Mouse (Mus musculus): ENCODE results near the gene Smpd2. TPM values are rescaled to one million over a fixed set of nuclear protein-coding genes. Genes with fewer than 3 reads are reported as not detected.

The Smpd2 gene
- polyA plus RNA-seq (2014; fragmentation: Nextera tagmentation; extraction: Ambion mirVana): 36.0 and 43.9 TPM in 2 replicates

DNA sequence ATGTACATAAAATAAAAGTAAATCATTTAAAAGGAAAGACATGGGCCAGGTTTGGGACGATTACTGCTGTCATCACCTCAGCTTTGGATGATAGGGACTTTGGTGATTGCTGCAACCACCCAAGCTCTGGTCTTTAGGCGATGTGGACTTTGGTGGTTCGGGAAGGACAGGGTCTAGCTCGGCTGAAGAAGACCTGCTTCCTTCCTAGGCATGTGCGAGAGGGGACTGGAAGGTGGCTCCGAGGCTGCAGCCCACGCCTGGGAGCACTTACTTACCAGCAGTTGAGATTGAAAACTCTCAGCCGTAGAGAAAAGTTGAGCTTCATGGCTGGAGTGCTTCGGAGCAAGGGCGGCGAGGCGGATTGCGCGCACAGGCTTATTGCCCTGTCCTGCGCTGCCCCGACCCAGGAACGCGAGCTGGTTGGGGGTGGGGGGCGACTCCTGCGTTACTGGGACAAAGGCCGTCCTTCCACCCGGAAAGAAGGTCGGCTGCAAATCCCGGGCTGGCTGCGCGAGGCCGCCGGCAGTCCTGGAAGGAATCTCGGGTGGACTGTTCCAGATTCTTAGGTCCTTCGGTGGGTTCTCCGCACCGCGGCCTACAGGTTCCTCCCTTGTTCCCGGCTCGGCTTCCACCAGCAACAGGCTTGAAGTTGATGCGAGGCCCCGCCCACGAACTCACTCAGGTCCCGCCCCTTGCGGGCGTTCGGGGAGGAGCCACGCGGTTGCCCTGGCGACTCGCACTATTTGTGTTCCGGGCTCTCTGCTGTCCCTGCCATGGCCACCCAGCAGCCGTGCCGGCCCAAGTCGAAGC, at the start of gene Smpd2, which contains the start of gene Ppil6:
Smpd2 (minus strand) TSS at position 662 of the 810 bp plus-strand sequence.
Ppil6 (plus strand) TSS at position 732 of the 810 bp plus-strand sequence.
- H3K4me1 ChIP-seq (ENCODE audit: control insufficient read depth, insufficient read depth, low read length): peaks cover 12% of the 10 kb centered on the region
- H3K4me3 ChIP-seq (ENCODE audit: low read depth, low read length): peak within 1 kb of the TSS; percentile 63
- peaks cover 34% of the 10 kb centered on the region for H3K36me3 ChIP-seq (ENCODE audit: control insufficient read depth, insufficient read depth, low read length)
- H3K4me2 ChIP-seq (ENCODE audit: low read depth, low read length): peak within 1 kb of the TSS; percentile 98
- DNase-seq (ENCODE audit: low spot score) (peak; percentile 96), ATAC-seq (ENCODE audit: low read depth) (peak; percentile 94)
- under 1% methylated on average over 30 of the region's 50 CpGs for WGBS
- no peaks in the 10 kb centered on the region for H3K9me3 ChIP-seq (ENCODE audit: control insufficient read depth, low read length)
- no peaks in the 10 kb centered on the region for H3K27me3 ChIP-seq (replicated peaks; ENCODE audit: control insufficient read depth, insufficient read depth, low read length)
- H3K27ac ChIP-seq (replicated peaks; ENCODE audit: low read depth, low read length): peak within 1 kb of the TSS; percentile 77
- H3K9ac ChIP-seq (ENCODE audit: low read depth, low read length): peak within 1 kb of the TSS; percentile 76

- H3K4me2 ChIP-seq (ENCODE audit: low read depth, low read length): no peak overlapping the region
- H3K4me3 ChIP-seq (ENCODE audit: low read depth, low read length): no peak overlapping the region
- H3K9me3 ChIP-seq (ENCODE audit: control insufficient read depth, low read length): no peaks in the 10 kb centered on the region
- H3K36me3 ChIP-seq (ENCODE audit: control insufficient read depth, insufficient read depth, low read length): peaks cover 30% of the 10 kb centered on the region
- ATAC-seq (ENCODE audit: low read depth) (no peak), DNase-seq (ENCODE audit: low spot score) (no peak)
- H3K27ac ChIP-seq (replicated peaks; ENCODE audit: low read depth, low read length): no peak overlapping the region
- H3K4me1 ChIP-seq (ENCODE audit: control insufficient read depth, insufficient read depth, low read length): no peaks in the 10 kb centered on the region
- no peak overlapping the region for H3K9ac ChIP-seq (ENCODE audit: low read depth, low read length)
- whole genome bisulfite sequencing: 92% methylated on average over 4 of the region's 4 CpGs
- no peaks in the 10 kb centered on the region for H3K27me3 ChIP-seq (replicated peaks; ENCODE audit: control insufficient read depth, insufficient read depth, low read length)
These were observed 48.8 kb upstream of the Smpd2 start for GRCm38 (mm10) chr10:41538986-41539385.

GRCm38 (mm10) chr10:41537983-41538330, 47.8 kb upstream of the Smpd2 start:
- WGBS: 93% methylated on average over 3 of the region's 3 CpGs
- H3K27ac ChIP-seq (replicated peaks; ENCODE audit: low read depth, low read length): no peak overlapping the region
- no peak for ATAC-seq (ENCODE audit: low read depth)
- H3K27me3 ChIP-seq (replicated peaks; ENCODE audit: control insufficient read depth, insufficient read depth, low read length): no peaks in the 10 kb centered on the region
- H3K9ac ChIP-seq (ENCODE audit: low read depth, low read length): no peak overlapping the region
- H3K4me3 ChIP-seq (ENCODE audit: low read depth, low read length): no peak overlapping the region
- no peaks in the 10 kb centered on the region for H3K9me3 ChIP-seq (ENCODE audit: control insufficient read depth, low read length)
- H3K4me2 ChIP-seq (ENCODE audit: low read depth, low read length): no peak overlapping the region
- DNase-seq (ENCODE audit: low spot score): no peak
- no peaks in the 10 kb centered on the region for H3K4me1 ChIP-seq (ENCODE audit: control insufficient read depth, insufficient read depth, low read length)
- H3K36me3 ChIP-seq (ENCODE audit: control insufficient read depth, insufficient read depth, low read length): peaks cover 40% of the 10 kb centered on the region

GRCm38 (mm10) chr10:41537226-41537982, 47.2 kb upstream of the Smpd2 start:
- H3K4me2 ChIP-seq (ENCODE audit: low read depth, low read length): no peak overlapping the region
- DNase-seq (ENCODE audit: low spot score) (no peak), ATAC-seq (ENCODE audit: low read depth) (no peak)
- no peaks in the 10 kb centered on the region for H3K27me3 ChIP-seq (replicated peaks; ENCODE audit: control insufficient read depth, insufficient read depth, low read length)
- no peak overlapping the region for H3K4me3 ChIP-seq (ENCODE audit: low read depth, low read length)
- WGBS: 94% methylated on average over 4 of the region's 4 CpGs
- H3K9ac ChIP-seq (ENCODE audit: low read depth, low read length): no peak overlapping the region
- H3K27ac ChIP-seq (replicated peaks; ENCODE audit: low read depth, low read length): no peak overlapping the region
- H3K9me3 ChIP-seq (ENCODE audit: control insufficient read depth, low read length): no peaks in the 10 kb centered on the region
- no peaks in the 10 kb centered on the region for H3K4me1 ChIP-seq (ENCODE audit: control insufficient read depth, insufficient read depth, low read length)
- H3K36me3 ChIP-seq (ENCODE audit: control insufficient read depth, insufficient read depth, low read length): peaks cover 45% of the 10 kb centered on the region

DNA sequence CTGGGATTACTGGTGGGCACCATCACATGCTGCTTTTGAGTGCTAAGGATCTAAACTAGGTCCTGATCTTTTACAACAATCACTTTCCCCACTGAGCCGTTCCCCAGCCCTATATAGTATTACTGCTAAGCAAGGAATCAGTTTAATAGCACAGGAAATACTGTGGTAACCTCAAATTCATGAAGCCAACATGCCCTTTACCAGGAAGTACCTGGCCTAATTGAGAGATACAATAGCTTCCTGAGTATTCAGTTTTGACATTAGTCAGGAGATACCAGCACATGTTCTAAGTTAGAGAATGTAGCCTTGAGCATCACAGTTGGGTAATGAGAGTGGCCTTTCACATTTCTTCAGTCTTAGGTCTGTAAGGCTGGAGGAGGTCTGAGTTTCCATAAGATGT, 46.5 kb upstream of the Smpd2 start:
- Histone ChIP-seq H3K27ac (replicated peaks; ENCODE audit: low read depth, low read length) (no peak overlapping the region), H3K4me3 (ENCODE audit: low read depth, low read length) (no peak overlapping the region), H3K27me3 (replicated peaks; ENCODE audit: control insufficient read depth, insufficient read depth, low read length) (no peaks in the 10 kb centered on the region), H3K4me2 (ENCODE audit: low read depth, low read length) (no peak overlapping the region), H3K4me1 (ENCODE audit: control insufficient read depth, insufficient read depth, low read length) (no peaks in the 10 kb centered on the region), H3K36me3 (ENCODE audit: control insufficient read depth, insufficient read depth, low read length) (peaks cover 51% of the 10 kb centered on the region), H3K9ac (ENCODE audit: low read depth, low read length) (no peak overlapping the region), H3K9me3 (ENCODE audit: control insufficient read depth, low read length) (no peaks in the 10 kb centered on the region)
- 85% methylated on average over 1 of the region's 1 CpGs for WGBS
- ATAC-seq (ENCODE audit: low read depth) (no peak), DNase-seq (ENCODE audit: low spot score) (no peak)

- H3K27ac ChIP-seq (replicated peaks; ENCODE audit: low read depth, low read length): no peak overlapping the region
- peaks cover 57% of the 10 kb centered on the region for H3K36me3 ChIP-seq (ENCODE audit: control insufficient read depth, insufficient read depth, low read length)
- no peak for DNase-seq (ENCODE audit: low spot score)
- H3K4me1 ChIP-seq (ENCODE audit: control insufficient read depth, insufficient read depth, low read length): no peaks in the 10 kb centered on the region
- H3K4me3 ChIP-seq (ENCODE audit: low read depth, low read length): no peak overlapping the region
- H3K4me2 ChIP-seq (ENCODE audit: low read depth, low read length): no peak overlapping the region
- no peak for ATAC-seq (ENCODE audit: low read depth)
- 91% methylated on average over 2 of the region's 2 CpGs for WGBS
- H3K27me3 ChIP-seq (replicated peaks; ENCODE audit: control insufficient read depth, insufficient read depth, low read length): no peaks in the 10 kb centered on the region
- H3K9me3 ChIP-seq (ENCODE audit: control insufficient read depth, low read length): no peaks in the 10 kb centered on the region
- H3K9ac ChIP-seq (ENCODE audit: low read depth, low read length): no peak overlapping the region
These were observed 45.8 kb upstream of the Smpd2 start for GRCm38 (mm10) chr10:41535991-41536390.

GRCm38 (mm10) chr10:41529972-41530371, 39.8 kb upstream of the Smpd2 start:
- Histone ChIP-seq H3K9me3 (ENCODE audit: control insufficient read depth, low read length) (no peaks in the 10 kb centered on the region), H3K4me3 (ENCODE audit: low read depth, low read length) (no peak overlapping the region), H3K9ac (ENCODE audit: low read depth, low read length) (no peak overlapping the region), H3K4me2 (ENCODE audit: low read depth, low read length) (no peak overlapping the region), H3K27ac (replicated peaks; ENCODE audit: low read depth, low read length) (no peak overlapping the region), H3K36me3 (ENCODE audit: control insufficient read depth, insufficient read depth, low read length) (peaks cover 81% of the 10 kb centered on the region), H3K27me3 (replicated peaks; ENCODE audit: control insufficient read depth, insufficient read depth, low read length) (no peaks in the 10 kb centered on the region), H3K4me1 (ENCODE audit: control insufficient read depth, insufficient read depth, low read length) (no peaks in the 10 kb centered on the region)
- DNase-seq (ENCODE audit: low spot score): no peak
- no peak for ATAC-seq (ENCODE audit: low read depth)
- 90% methylated on average over 5 of the region's 5 CpGs for WGBS

DNA sequence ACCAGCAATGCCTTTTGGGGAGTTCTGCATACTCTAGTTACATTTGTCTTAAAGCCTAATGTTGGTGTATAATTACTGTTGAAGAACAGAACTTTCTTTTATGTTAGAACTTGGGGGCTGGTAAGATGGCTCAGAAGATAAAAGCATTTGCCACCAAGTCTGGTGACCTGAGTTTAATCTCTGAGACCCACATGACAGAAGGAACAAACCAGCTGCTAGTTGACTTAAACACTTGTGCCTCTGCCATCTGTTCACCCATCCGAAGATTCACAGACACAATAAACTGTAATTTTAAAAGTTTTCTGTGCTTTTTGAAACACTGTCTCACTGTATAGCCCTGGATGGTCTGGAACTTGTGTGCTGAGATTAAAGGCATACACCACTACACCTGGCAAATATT, 35.5 kb upstream of the Smpd2 start:
- peaks cover 57% of the 10 kb centered on the region for H3K36me3 ChIP-seq (ENCODE audit: control insufficient read depth, insufficient read depth, low read length)

More for the DNA sequence above, 35.5 kb upstream of the Smpd2 start:
- no peaks in the 10 kb centered on the region for H3K27me3 ChIP-seq (replicated peaks; ENCODE audit: control insufficient read depth, insufficient read depth, low read length)
- no peak overlapping the region for H3K4me3 ChIP-seq (ENCODE audit: low read depth, low read length)
- WGBS: 74% methylated on average over 1 of the region's 1 CpGs
- ATAC-seq (ENCODE audit: low read depth): no peak
- H3K27ac ChIP-seq (replicated peaks; ENCODE audit: low read depth, low read length): no peak overlapping the region
- no peak overlapping the region for H3K9ac ChIP-seq (ENCODE audit: low read depth, low read length)
- H3K9me3 ChIP-seq (ENCODE audit: control insufficient read depth, low read length): no peaks in the 10 kb centered on the region
- H3K4me2 ChIP-seq (ENCODE audit: low read depth, low read length): no peak overlapping the region
- peaks cover 22% of the 10 kb centered on the region for H3K4me1 ChIP-seq (ENCODE audit: control insufficient read depth, insufficient read depth, low read length)
- peak; percentile 22 for DNase-seq (ENCODE audit: low spot score)

Measured in embryonic facial prominence, embryonic 14.5 days (tissue).